Mouse (Mus musculus) heart, embryonic 13.5 days (tissue): Measurements from ENCODE around the gene Rgs6. TPM values are rescaled to one million over a fixed set of nuclear protein-coding genes. Genes with fewer than 3 reads are reported as not detected.

Experiments used
- ATAC-seq: fragments of 200-750 bp; cut with Nextera tagmentation; 2 replicates; pipeline ENCODE4 v1.8.0; 2017; ENCODE audit warnings: moderate TSS enrichment; ENCODE audit not compliant: insufficient number of reproducible peaks, low FRiP score, low TSS enrichment; ENCODE audit errors: extremely low read depth
- H3K27ac ChIP-seq: fragments of 300-500 bp; sonication (generic); replicated peaks from 2 replicates; pipeline ENCODE4 v1.5.1; 2015; ENCODE audit warnings: moderate library complexity, mild to moderate bottlenecking, inconsistent platforms
- H3K27me3 ChIP-seq: fragments of 300-500 bp; sonication (generic); replicated peaks from 2 replicates; pipeline ENCODE4 v1.6.1; 2015; ENCODE audit warnings: mild to moderate bottlenecking, inconsistent platforms
- H3K36me3 ChIP-seq: fragments of 300-500 bp; sonication (generic); 2 replicates; pipeline ENCODE4 v1.6.1; 2015; ENCODE audit warnings: mild to moderate bottlenecking, inconsistent platforms
- H3K4me1 ChIP-seq: fragments of 300-500 bp; sonication (generic); 2 replicates; pipeline ENCODE4 v1.6.1; 2015; ENCODE audit warnings: inconsistent platforms
- H3K4me2 ChIP-seq: fragments of 300-500 bp; sonication (generic); 2 replicates; pipeline ENCODE4 v1.6.1; 2015; ENCODE audit warnings: inconsistent platforms, mild to moderate bottlenecking, moderate library complexity
- H3K4me3 ChIP-seq: fragments of 300-500 bp; sonication (generic); 2 replicates; pipeline ENCODE4 v1.5.1; 2015; ENCODE audit warnings: moderate library complexity, mild to moderate bottlenecking, inconsistent platforms
- H3K9ac ChIP-seq: fragments of 300-500 bp; sonication (generic); 2 replicates; pipeline ENCODE4 v1.6.1; 2015; ENCODE audit warnings: inconsistent platforms, mild to moderate bottlenecking, moderate library complexity
- H3K9me3 ChIP-seq: fragments of 300-500 bp; sonication (generic); 2 replicates; pipeline ENCODE4 v1.6.1; 2016; ENCODE audit warnings: inconsistent platforms
- WGBS: fragments of 180-500 bp; shearing (Covaris S2); methylation state at CpG from one replicate; pipeline ENCODE4 v1.1.7; 2015; ENCODE audit warnings: mixed read lengths; 5-methylcytosine and 5-hydroxymethylcytosine counted together
- polyA plus RNA-seq: library from polyadenylated mRNA; unstranded; fragments of >200 nt; fragmentation: Nextera tagmentation; extraction: Ambion mirVana; gene quantifications from 2 replicates; pipeline ENCODE4 v1.2.1, GENCODE M21; 2015

Rgs6 gene
- polyA plus RNA-seq, 1 experiment from 2014 or later: 13.6 TPM

DNA sequence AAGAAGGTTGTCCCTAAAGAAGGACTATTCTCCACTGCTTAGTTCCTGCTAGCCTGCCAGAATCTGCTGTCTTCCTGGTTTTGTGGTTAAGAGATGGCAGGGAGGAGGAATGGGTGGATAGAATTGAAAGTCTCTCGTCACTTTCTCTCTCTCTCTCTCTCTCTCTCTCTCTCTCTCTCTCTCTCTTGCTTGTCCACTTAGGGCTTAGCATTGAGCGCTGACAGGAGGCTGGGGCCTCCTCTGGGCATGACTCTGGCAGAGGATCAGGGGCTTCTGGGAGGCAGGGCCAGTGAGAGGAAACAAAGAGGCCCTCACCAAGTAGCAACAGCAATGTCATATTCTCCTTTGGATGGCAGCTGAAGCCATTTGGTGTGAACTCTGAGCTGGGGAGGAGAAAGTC, 554.4 kb downstream of the Rgs6 start:
- Histone ChIP-seq H3K27me3 (no peaks in the 10 kb centered on the region), H3K4me2 (peak overlapping the region; percentile 12; the same call in 1 of the 2 replicates), H3K9ac (peak overlapping the region; percentile 44; the same call in 1 of the 2 replicates), H3K4me1 (peaks cover 65% of the 10 kb centered on the region), H3K9me3 (no peaks in the 10 kb centered on the region), H3K36me3 (no peaks in the 10 kb centered on the region), H3K27ac (peak overlapping the region; percentile 75), H3K4me3 (no peak overlapping the region)
- no peak for ATAC-seq
- 38% methylated on average over 2 of the region's 2 CpGs for WGBS

DNA sequence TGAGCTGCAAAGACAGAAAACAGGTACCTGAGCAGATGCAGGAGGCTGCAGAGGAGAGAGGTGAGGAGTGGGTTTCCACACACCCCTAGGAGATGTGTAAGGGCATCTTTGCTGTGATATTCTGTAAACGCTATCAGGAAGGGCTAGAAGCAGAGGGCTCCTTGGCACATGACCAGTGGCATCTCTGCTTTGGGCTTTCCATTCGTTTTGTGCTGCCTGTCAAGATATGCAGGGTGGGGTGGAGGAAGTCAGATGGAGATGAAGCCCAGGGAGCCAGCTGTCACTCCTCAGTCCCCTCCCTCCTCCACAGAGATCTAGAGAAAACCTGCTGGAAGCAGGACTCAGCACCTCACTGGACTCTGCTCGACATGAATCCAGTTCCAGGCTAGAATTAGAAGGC, 555.0 kb downstream of the Rgs6 start:
- ATAC-seq: no peak
- Histone ChIP-seq H3K4me3 (no peak overlapping the region), H3K9ac (peak overlapping the region; percentile 44; the same call in 1 of the 2 replicates), H3K9me3 (no peaks in the 10 kb centered on the region), H3K4me2 (no peak overlapping the region), H3K27ac (peak overlapping the region; percentile 75), H3K4me1 (peaks cover 65% of the 10 kb centered on the region), H3K27me3 (no peaks in the 10 kb centered on the region), H3K36me3 (no peaks in the 10 kb centered on the region)
- 19% methylated on average over 3 of the region's 3 CpGs for WGBS

DNA sequence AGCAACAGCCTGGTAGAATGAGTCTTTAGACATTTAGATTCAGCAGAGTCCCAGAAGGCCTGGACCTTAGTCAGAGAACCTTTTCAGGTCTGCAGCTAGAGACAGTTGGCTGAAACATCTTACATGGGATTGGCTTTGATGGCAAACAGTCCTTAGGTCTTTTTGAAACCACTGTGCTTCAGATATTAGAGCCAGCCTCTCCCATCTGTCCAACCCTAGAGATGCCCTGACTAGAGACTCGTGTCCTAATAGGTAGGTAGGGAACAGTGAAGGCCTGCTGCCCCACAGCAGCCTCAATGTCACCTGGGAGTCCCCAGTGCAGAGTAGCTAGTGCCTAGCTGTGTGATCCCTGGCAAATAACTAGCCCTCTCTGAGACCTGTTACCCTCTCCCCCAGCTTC, 555.5 kb downstream of the Rgs6 start:
- H3K36me3 ChIP-seq: no peaks in the 10 kb centered on the region
- WGBS: 79% methylated on average over 1 of the region's 1 CpGs
- no peaks in the 10 kb centered on the region for H3K9me3 ChIP-seq
- no peaks in the 10 kb centered on the region for H3K27me3 ChIP-seq
- no peak for ATAC-seq
- no peak overlapping the region for H3K9ac ChIP-seq
- 0 out of 2 replicates have a peak overlapping the region, but pooled peaks have one; percentile 75 for H3K27ac ChIP-seq
- H3K4me3 ChIP-seq: no peak overlapping the region
- H3K4me2 ChIP-seq: no peak overlapping the region
- H3K4me1 ChIP-seq: peaks cover 65% of the 10 kb centered on the region

DNA sequence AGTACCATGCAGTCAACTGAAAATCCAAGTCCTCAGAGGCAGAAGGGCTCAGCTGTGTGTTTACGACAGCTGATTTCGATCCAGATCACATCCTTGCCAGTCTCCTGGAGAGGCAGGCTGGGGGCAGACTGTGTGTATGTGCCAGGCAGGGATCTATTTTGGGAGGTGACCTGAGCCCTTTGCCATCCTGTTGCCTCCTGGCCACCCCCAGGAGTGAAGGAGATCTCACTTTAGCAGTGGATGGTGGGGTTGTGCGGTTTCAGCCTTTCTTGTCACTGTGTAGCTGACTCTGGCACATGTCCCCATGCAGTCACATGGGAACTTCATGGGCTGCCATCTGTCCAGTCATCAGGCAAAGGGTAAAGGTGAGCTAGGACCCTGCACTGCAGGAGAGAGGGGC, 557.0 kb downstream of the Rgs6 start:
- no peaks in the 10 kb centered on the region for H3K27me3 ChIP-seq
- H3K9ac ChIP-seq: 0 out of 2 replicates have a peak overlapping the region, but pooled peaks have one; percentile 7
- no peak overlapping the region for H3K4me2 ChIP-seq
- H3K9me3 ChIP-seq: no peaks in the 10 kb centered on the region
- no peaks in the 10 kb centered on the region for H3K36me3 ChIP-seq
- no peak for ATAC-seq
- 60% methylated on average over 3 of the region's 3 CpGs for WGBS
- peaks cover 67% of the 10 kb centered on the region for H3K4me1 ChIP-seq
- H3K27ac ChIP-seq: no peak overlapping the region; the same call in 1 of the 2 replicates
- H3K4me3 ChIP-seq: no peak overlapping the region

DNA sequence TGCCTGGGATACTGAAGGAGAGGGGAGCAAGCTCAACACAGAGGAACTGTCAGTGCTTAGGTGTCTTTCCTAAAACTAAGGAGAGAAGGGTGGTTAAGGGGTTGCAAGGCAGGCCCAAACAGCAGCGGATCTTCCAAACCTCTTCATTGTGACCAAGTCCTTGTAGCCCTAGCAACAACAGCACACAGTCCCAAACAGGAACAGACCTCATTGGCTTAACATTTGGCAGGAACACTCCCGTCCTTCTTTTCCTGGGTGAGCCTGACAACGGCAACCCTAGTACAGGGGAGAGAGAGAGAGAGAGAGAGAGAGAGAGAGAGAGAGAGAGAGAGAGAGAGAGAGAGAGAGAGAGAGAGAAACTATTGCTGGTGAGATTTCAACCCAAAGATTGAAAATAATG, 557.8 kb downstream of the Rgs6 start:
- Histone ChIP-seq H3K27me3 (no peaks in the 10 kb centered on the region), H3K27ac (no peak overlapping the region; the same call in 1 of the 2 replicates), H3K4me3 (no peak overlapping the region), H3K4me1 (peaks cover 63% of the 10 kb centered on the region), H3K9ac (no peak overlapping the region), H3K4me2 (no peak overlapping the region), H3K9me3 (no peaks in the 10 kb centered on the region), H3K36me3 (no peaks in the 10 kb centered on the region)
- WGBS: 30% methylated on average over 3 of the region's 3 CpGs
- ATAC-seq: no peak

DNA sequence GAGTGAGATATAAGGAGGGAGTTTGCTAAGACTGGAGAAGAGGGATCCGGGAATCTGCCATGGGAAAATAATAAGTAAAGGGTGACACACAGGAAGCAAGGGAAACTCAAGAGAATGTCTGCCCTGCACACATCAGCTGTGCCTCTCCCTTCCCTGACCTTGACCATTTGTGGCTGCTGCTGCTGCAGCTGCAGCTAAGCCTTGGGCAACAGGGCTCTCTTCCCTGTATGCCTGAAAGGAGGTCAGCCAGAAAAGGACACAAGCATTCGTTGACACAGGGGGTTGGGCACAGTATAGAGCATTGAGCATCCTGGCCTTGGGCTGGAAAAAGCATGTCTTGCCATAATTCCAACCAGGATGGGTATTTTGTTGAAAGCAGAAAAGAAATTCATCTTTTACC, 558.8 kb downstream of the Rgs6 start:
- Histone ChIP-seq H3K9me3 (no peaks in the 10 kb centered on the region), H3K9ac (no peak overlapping the region), H3K27ac (peak overlapping the region; percentile 25; the same call in 1 of the 2 replicates), H3K4me2 (no peak overlapping the region), H3K4me1 (peaks cover 60% of the 10 kb centered on the region), H3K4me3 (no peak overlapping the region), H3K36me3 (no peaks in the 10 kb centered on the region), H3K27me3 (no peaks in the 10 kb centered on the region)
- WGBS: 39% methylated on average over 2 of the region's 2 CpGs
- no peak for ATAC-seq

DNA sequence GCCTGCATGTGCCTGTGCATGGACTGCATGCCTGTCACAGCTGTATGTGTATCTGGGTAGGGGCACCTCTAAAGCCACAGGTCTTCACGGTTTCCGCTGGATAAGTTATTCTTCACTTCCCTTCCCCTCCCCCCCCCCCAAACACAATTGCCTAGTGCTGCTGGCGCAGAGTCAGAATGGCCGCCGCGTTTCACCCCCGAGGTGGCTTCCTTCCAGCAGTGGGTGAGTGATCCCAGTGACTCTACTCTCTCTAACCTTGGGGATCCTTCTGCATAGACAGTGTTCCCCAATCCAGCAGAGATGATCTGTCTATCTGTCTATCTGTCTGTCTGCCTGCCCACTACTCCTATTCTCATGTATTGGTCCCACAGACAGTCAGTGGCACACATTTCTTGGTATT, 561.9 kb downstream of the Rgs6 start:
- Histone ChIP-seq H3K9ac (no peak overlapping the region), H3K9me3 (no peaks in the 10 kb centered on the region), H3K27ac (no peak overlapping the region), H3K27me3 (no peaks in the 10 kb centered on the region), H3K36me3 (no peaks in the 10 kb centered on the region), H3K4me2 (no peak overlapping the region), H3K4me3 (no peak overlapping the region), H3K4me1 (peaks cover 40% of the 10 kb centered on the region)
- ATAC-seq: no peak
- WGBS: 75% methylated on average over 7 of the region's 7 CpGs

DNA sequence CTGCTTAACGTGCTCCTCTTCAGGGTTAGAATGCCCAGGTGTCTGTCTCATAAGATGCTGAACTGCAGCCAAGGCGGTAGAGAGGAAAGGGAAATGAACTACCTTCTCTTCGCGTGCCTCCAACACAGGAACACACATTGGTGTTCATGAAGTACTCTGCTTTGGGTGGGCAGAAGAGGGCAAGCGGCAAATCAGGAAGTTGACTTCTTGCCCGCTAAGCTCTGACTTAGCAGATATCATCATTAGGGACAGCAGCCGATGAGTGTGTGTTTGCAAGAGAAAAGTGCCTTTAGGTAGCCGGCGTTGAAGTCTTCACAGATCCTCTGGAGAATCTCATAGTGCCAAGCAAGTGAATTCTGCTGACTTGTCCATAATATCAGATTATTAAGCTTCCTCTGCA, 562.7 kb downstream of the Rgs6 start:
- H3K4me3 ChIP-seq: no peak overlapping the region
- no peak for ATAC-seq
- H3K36me3 ChIP-seq: no peaks in the 10 kb centered on the region
- H3K9me3 ChIP-seq: no peaks in the 10 kb centered on the region
- peaks cover 32% of the 10 kb centered on the region for H3K4me1 ChIP-seq
- H3K27me3 ChIP-seq: no peaks in the 10 kb centered on the region
- WGBS: 80% methylated on average over 9 of the region's 9 CpGs
- H3K27ac ChIP-seq: no peak overlapping the region
- H3K9ac ChIP-seq: no peak overlapping the region
- no peak overlapping the region for H3K4me2 ChIP-seq

DNA sequence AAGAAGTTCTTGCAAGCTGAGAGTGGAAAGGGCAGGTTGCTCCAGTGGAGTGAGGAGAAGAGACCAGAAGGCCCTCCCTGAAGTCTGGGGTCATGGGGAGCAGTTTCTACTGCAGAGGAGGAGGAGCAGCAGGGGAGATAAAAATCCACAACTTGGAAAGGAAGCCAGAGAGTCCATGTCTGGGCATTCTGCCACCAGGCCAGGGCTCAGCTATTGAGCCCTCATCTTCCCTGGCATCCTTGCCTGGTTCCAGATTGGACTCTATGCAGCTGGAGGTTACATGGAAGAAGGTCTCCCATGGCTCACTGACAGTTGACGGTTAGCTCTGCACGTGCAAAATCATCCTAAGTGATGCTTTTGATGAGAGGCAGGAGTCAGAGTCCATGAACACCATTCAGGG, 563.4 kb downstream of the Rgs6 start:
- no peak overlapping the region for H3K4me3 ChIP-seq
- WGBS: 82% methylated on average over 2 of the region's 2 CpGs
- no peak for ATAC-seq
- H3K9ac ChIP-seq: no peak overlapping the region
- no peaks in the 10 kb centered on the region for H3K36me3 ChIP-seq
- H3K4me1 ChIP-seq: peaks cover 26% of the 10 kb centered on the region
- H3K27ac ChIP-seq: no peak overlapping the region
- H3K27me3 ChIP-seq: no peaks in the 10 kb centered on the region
- no peaks in the 10 kb centered on the region for H3K9me3 ChIP-seq
- no peak overlapping the region for H3K4me2 ChIP-seq

DNA sequence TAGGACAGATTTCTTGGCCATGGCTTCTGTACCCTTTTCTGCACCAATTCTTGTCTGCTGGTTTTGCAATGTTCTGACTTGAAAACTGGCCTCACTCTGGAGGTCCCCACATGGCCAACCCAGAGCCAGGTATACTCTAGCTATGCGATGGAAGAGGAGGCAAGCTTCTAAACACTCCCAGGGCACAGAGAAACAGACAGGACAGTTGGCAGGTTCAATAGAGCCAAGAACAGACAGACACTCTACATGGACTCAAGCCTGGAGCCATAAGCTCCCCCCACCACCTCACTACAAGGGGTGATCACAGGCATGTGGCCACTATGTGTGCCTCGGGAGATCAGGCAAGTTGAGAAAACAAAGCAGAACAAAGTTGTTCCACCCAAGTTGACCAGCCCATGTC, 572.1 kb downstream of the Rgs6 start:
- Histone ChIP-seq H3K9ac (no peak overlapping the region), H3K9me3 (no peaks in the 10 kb centered on the region), H3K4me2 (no peak overlapping the region), H3K4me1 (peaks cover 17% of the 10 kb centered on the region), H3K4me3 (no peak overlapping the region), H3K27me3 (0 out of 2 replicates have a peak, but pooled peaks cover 3% of the 10 kb centered on the region), H3K27ac (no peak overlapping the region), H3K36me3 (no peaks in the 10 kb centered on the region)
- WGBS: 80% methylated on average over 2 of the region's 2 CpGs
- no peak for ATAC-seq

DNA sequence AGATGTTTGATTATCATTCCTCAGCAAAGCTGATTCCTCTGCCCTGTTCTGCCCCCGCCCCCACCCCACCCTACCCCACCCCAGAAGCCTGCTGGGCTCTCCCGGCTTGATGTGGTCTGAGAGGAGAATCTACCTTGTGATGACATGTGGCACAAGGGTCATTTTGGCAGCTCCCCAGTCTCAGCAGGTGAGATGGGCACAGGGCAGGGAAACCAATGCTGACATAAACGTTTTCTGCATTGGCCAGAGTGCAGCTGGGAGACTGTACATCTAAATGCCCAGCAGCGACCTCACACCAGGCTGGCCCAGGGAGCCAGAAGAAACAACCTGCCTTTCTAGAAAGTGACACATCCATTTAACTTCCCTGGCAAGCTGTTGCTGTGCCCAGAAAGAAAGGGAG, 572.6 kb downstream of the Rgs6 start:
- WGBS: 74% methylated on average over 4 of the region's 4 CpGs
- H3K27ac ChIP-seq: no peak overlapping the region
- H3K9me3 ChIP-seq: no peaks in the 10 kb centered on the region
- H3K4me1 ChIP-seq: peaks cover 17% of the 10 kb centered on the region
- H3K4me3 ChIP-seq: no peak overlapping the region
- no peak for ATAC-seq
- no peaks in the 10 kb centered on the region for H3K36me3 ChIP-seq
- 0 out of 2 replicates have a peak, but pooled peaks cover 3% of the 10 kb centered on the region for H3K27me3 ChIP-seq
- H3K9ac ChIP-seq: no peak overlapping the region
- H3K4me2 ChIP-seq: no peak overlapping the region

DNA sequence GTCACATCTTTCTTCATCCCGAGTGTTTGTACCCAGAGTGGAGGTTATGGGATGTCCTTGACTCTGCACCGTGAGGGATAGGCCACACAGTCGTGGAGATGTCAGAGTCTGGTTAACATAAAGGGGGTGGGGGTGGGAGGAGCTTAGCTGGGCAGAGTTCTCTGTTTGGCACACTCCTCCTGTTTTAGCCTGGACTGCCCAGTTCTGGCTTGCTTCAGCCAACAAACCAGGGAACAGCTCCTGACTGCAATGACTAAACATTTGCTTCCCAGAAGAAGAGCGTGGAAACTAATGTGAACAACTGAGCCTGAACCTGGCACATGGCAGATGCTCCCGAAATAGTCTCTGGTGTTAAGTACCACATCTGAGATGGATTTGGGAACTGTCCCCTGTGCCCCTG, 575.6 kb downstream of the Rgs6 start:
- peaks cover 18% of the 10 kb centered on the region for H3K4me1 ChIP-seq
- no peak overlapping the region for H3K4me2 ChIP-seq
- WGBS: 35% methylated on average over 5 of the region's 5 CpGs
- no peak overlapping the region for H3K9ac ChIP-seq
- H3K4me3 ChIP-seq: no peak overlapping the region
- no peaks in the 10 kb centered on the region for H3K9me3 ChIP-seq
- H3K27me3 ChIP-seq: 0 out of 2 replicates have a peak, but pooled peaks cover 3% of the 10 kb centered on the region
- no peak overlapping the region; the same call in 1 of the 2 replicates for H3K27ac ChIP-seq
- ATAC-seq: no peak
- no peaks in the 10 kb centered on the region for H3K36me3 ChIP-seq
